Mouse (Mus musculus) adrenal gland, postnatal 14 days (tissue): Measurements from ENCODE around the gene Arl5c. TPM values are rescaled to one million over a fixed set of nuclear protein-coding genes. Genes with fewer than 3 reads are reported as not detected.

ENCODE experiments used
- DNase-seq: peaks from one replicate; pipeline ENCODE4 v3.0.0; 2021; ENCODE audit warnings: mixed read lengths
- long read RNA-seq, 2 experiments: library from polyadenylated mRNA; stranded (forward); transcript quantifications; one replicate each; pipeline ENCODE4 v2.0.0; 2021
- total RNA-seq: library from RNA; stranded (reverse); gene quantifications from 2 replicates; pipeline ENCODE4 v1.2.3, GENCODE M21; 2021

The Arl5c gene
- total RNA-seq: 1.1 and 4.4 TPM in 2 replicates
- long read RNA-seq, experiment 1: 0 reads
- long read RNA-seq, experiment 2, partial matches to known transcripts: 0 of 1 reads
- long read RNA-seq, experiment 2, other reads (novel, unspliced or antisense): 0 of 1 reads

DNA sequence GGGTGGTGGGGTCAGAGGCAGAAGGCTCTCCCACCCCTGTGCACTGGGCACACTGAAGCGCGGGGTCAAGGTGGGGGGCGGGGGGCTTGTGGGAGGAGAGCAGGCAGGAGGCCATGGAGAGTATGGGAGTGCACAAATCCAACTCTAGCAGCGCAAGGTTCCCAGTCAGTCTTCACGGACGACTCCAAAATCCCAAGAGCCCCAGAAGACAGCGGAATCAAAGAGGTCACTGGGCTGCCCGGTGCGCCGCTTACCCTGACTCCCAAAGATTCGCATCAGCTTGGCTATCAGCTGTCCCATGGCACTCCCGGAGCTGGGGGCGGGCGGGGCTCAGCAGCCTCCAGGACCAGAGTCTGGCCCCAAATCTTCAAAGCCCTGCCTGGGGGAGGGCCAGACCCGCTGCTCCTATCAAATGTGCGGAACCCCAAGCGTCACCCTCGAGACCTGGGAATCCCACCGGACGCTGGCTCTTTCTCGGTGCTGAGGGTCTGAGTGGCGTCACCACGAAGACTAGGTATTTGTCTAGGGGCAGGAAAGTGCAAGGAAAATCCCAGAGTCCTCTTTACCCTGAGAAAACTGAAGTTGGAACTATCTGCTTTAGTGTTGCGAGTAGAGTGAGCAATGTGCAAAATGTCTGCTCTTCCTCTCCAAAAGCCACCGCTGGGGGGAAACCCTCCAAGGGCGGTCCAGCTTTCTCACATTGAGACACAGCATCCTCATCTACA is at the start of gene Arl5c:
Arl5c (minus strand) TSS at position 618 of the 725 bp plus-strand sequence.
- peak; percentile 75 for DNase-seq

DNA sequence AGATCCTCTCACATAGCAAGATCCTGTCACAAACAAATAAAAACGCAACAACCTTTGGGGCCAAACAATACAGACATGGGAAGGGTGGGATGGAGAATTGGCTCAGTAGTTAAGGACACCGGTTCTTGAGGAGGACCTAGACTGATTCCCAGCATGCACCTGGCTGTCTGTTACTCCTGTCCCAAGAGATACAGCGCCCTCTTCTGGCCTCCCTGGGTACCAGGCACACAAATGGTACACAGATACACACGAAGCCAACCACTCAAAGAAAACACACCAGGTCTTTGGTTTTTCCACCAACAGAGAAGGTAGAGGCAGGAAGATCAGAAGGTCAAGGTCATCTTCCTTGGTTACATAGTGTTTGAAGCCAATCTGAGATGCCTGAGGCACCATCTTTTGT is 49.6 kb upstream of the Arl5c start:
- DNase-seq: no peak

DNA sequence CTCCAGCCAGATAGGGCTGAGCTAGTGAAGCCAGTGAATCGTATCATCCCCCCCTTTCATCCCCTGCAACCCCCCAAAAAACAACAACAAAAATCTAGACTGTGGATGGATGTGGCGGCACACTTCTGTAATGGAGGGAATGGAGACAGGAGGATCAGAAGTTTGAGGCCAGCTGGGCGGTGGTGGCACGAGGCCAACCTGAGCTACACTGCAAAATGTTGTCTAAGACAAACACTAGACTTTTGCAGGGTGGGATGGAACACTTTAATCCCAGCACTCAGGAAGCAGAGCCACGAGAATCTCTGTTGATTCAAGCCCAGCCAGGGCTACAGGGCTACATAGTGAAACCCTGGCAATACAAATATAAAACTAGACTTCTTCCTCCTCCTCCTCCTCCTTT is 48.1 kb upstream of the Arl5c start:
- no peak for DNase-seq

DNA sequence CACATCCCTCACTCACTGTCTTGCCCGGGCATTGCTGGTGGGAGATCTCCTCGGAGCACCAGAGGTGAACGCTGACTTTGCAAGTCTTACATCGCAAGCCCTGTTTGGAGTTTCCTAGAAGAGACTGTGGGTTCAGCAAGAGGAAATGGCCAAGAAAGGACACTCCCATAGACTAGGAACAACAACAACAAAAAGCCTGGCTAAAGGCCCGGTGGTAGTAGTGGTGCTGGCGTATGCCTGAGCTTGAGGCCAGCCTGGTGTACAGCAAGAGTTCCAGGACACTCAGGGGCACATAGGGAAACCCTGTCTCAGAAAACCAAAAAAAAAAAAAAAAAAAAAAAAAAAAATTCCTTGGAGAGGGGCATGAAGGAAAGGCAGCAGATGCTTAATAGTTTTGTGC is 46.8 kb upstream of the Arl5c start:
- no peak for DNase-seq

DNA sequence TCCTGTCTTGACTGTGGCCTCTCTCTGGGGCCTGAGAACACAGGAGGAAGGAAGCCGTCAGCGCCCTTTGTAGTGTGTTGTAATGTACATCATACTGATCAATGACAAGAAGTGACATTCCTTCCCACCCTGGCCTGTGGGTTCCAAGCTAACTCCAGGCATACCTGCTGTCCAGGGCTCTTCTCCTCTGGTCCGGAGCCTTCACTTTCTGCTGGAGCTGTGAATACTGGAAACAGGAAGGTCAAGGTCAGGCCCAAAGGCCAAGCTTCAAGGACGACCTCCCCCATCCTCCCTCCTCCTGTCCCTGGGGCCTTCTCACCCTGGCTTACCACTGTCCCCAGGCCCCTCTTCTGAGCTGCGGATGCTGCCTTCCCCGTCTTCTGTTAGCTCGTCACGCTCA is 45.0 kb upstream of the Arl5c start:
- no peak for DNase-seq

DNA sequence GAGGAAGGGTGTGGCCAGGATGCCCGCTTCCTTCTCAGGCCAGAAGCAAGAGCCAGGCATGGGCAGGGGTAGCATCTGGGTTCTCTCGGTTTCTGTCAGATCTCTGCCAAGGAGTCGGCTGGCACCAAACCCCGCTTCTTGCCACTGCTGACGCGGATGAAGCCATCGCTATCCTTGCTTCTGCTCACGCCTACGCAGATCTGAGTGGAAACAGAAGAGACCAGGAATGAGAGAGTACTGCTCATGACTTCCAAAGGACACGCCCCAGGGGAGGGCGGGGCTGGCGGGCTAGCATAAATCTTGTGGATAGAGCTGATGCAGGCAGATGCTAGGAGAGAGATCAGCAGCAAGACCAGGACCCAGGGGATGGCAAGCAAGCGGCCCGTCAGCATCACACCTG is 41.9 kb upstream of the Arl5c start:
- DNase-seq: no peak

DNA sequence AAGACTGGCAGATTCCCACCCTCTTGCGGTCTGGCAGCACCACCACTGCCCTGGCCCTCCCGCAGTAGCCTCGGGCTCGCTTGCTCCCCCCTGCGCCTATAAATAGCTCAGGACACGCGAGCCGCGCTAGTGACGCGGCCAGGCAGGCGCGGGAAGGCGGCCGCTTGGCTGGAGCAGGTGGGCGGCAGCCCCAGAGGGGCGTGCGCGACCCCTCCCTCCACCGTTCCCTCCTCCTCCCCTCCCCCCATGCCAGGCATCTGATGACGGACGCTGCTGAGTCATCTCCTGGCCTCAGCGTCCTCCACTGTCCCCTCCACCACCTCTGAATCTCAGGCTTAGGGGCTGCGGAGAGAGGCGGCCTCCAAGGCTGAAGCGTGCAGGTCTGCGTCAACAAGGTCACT is 40.0 kb upstream of the Arl5c start:
- peak; percentile 81 for DNase-seq

DNA sequence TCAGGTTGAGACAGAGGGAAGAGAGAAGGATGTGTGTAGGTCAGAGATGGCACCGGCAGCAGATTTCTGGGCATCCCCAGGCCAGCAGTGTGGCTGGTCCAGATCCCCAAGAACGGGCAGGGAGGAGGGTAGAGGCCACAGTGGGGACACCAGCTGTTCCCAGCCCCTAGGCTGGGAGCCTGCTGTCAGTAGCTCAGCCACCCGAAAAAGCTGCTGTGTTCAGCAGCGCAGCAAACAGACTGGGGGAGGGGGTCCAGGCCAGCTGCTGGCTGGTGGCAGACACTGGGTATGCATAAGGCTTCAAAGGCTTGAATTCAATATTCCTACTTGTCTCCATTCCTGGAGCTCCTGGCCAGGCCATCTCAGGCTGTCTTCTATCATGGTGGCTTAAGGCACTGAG is 38.9 kb upstream of the Arl5c start:
- no peak for DNase-seq

DNA sequence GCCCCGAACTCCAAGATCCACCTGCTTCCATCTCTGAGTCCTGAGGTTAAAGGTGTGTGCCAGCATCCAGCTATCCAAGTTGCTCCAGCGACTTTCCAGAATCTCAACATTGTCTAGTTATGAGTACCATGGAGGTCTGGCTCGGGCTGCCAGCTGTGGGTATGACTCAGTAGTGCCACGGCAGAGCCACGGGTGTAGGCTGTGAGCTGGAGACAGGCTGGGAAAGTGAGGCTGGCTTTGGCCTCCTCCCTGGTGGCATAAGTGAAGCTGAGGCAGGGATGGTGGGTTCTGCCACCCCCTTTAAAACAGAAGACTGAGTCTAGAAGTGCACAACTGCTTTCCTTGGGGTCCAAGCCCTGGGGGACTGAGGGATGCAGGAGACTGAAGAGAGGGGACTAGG is 38.1 kb upstream of the Arl5c start:
- no peak for DNase-seq

DNA sequence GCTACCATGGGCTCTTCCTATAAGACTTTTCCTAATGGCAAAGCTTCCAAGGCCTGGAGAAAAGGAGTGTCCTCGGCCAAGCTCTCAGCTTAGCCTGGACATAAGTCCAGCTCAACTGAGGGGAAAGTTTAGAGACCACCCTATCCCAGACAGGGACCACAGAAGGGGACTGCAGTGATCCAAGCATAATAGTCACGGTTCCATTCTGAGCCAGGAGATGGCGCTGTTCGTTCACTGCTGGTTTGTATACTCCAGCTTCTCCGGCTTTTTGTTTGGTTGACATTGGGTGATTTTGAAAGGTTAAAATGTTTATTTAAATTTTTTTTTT is 35.4 kb upstream of the Arl5c start:
- DNase-seq: peak; percentile 86

DNA sequence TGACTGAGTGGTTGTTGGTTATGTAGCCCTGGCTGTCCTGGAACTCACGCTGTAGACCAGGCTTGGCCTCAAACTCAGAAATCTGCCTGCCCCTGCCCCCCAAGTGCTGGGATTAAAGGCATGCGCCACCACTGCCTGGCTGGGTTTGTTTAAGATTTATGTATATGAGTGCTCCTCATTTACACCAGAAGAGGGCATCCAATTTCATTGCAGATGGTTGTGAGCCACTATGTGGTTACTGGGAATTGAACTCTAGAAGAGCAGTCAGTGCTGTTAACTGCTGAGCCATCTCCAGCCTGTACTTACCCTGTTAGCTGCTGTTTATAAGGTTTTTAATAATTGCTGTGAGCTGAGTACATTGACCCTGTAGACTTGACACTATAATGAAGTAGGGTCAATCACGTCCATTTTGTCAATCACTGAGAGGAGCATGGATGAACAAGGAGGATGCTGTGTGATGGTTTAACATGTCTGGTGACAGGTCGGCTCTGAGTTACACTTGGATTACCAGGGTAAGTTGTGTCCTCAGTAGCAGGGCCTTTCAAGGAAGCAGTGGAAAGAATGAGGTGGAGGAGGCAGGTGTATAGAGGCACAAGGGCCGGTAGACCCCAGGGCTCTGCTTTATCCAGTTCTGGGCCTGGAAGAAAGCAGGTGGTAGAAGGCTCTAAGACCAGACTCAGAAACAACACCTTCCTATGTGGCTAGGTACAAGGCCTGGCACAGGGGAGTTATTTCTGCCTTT is 34.9 kb upstream of the Arl5c start:
- DNase-seq: no peak

DNA sequence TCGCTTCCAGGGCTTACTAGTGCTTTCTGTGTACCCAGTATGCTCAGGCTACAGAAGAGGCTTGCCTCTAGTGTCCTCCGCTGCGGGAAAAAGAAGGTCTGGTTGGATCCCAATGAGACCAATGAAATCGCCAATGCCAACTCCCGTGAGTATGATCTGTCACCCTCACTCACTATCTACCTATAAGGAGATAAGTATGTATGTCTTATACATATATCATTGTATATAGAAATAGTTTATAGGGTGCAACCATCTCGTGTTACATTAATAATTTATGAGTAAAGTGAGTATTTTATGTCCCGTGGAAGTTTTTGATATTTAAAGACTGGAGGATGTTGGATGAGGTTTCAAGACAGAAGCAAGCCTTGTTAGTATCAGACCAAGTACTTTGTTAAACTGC is 31.8 kb upstream of the Arl5c start:
- no peak for DNase-seq

DNA sequence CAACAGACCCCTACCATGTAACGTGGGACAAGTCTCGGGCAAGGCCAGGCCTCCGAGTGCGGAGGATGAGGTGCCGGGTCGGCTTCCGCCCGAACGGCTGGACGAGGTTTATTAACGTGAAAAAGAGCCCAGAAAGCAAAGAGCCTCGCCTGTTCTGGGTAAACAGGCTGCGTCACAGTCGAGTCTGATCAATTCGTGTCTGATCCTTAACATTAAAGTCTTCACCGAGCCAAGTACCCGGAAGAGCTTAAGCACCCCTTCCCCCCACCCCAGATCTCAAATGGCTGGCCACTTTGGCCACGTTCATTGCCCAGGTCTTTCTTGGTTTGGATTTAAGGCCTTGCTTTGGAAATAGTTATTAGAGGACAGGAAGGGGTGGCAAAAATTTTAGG is 31.3 kb upstream of the Arl5c start:
- no peak for DNase-seq

DNA sequence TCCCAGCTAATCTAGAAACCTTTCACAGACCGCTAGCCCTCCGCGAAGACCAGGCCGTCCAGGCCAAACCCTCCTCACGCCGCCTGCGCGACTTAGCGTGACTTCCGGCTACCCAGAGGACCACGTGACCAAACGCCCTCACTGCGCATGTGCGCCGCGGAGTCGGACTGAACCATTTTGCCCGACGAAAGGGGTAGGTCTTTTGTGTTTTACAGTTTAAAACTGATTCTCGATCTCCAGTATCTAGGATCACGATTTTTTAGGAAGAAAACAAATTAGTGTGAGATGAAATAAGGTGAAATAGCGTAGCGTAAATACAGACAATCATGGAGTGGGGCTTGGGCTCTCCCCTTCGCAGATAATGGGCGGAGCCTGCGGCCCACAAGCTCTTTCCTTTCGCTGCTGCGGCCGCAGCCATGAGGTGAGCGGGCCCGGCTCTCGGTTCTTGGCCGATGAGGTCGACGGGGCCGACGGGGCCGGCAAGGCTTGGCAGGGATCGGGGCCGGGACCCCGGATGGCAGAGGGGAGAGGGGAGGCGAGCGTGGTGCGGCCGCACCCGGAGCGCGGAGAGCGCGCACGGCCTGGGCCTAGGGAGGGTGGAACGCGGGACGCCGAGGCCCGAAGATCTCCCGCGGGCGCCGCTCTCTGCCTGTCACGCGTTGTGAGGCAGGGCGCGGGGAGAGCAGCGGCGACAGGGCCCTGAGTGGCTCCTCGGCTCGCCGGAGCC is 30.8 kb upstream of the Arl5c start, which contains the start of gene Rpl19:
Rpl19 (plus strand) TSS at position 141 of the 727 bp plus-strand sequence.
- DNase-seq: peak; percentile 95

DNA sequence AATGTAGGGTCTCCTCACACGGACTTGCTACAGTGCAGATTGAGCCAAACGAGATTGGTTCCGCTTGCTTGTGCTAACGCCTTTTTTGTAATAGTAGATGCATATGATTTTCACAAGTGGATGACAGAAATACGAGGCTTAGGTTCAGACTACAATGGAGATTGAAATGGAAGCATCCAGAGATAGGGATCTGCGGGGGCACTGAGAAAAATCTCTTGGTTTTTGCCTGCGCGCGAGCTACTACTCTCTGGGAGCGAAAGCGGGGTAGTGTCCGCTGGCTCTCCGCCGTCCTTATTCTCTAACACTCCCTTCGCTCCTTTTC is 30.2 kb upstream of the Arl5c start:
- DNase-seq: no peak

DNA sequence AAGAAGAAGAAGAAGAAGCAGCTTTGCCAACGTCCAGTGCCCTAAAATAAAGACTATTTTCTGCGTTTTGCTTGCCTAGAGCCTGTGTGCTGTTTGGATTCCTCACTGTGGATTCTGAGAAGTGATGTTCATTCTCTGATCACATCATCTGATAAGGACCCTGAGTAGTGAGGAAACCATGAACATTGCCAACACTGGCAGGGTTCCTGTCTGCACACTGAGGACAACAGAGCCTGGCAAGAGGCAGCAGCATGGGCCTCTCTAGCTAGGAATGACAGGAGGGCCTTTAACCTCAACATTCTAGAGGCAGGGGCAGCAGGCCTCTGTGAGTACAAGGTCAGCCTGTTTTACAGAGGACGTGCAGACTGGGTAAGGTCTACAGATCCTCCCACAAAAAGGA is 28.5 kb upstream of the Arl5c start:
- DNase-seq: no peak

DNA sequence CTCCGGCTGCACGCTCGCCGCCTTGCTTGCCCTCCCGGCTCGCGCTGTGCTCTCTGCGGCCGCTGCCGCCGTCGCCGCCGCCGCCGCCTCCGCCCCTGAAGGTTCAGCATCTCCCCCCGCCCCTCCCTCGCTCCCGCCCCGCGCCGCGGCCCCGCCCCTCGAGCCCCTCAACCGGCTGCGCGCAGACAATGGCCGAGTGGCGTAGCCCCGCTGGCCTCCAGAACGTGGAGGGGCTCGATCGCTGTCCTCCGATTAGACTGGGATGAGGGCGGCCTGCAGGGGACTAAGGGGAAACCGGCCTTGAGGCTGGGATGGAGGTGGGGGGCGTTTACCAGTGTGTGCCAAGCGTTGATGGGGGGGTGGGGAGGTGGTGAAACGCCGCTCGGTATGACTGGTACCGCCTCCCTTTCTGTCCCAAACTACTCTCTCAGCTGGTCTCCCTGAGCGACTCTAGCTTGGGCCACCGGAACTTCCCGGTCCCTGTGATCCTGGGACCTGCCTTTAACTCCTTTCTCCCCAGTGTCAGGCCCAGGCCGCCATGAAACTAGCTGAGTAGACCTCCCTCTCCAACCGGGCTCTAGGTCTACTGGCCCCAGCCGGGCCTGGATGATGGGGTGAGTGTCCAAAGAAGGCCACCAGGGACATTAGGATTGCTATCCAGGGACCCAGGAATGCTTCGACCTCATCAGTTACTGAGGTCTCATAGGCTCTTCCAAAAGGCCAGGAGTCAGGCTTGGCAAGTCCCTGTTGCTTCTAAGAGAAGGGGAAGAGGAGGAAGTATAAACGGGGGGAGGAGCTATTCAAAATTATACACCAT is 26.8 kb upstream of the Arl5c start, which contains the start of gene Cacnb1:
Cacnb1 (minus strand) TSS at position 480 of the 817 bp plus-strand sequence.
- peak; percentile 85 for DNase-seq

DNA sequence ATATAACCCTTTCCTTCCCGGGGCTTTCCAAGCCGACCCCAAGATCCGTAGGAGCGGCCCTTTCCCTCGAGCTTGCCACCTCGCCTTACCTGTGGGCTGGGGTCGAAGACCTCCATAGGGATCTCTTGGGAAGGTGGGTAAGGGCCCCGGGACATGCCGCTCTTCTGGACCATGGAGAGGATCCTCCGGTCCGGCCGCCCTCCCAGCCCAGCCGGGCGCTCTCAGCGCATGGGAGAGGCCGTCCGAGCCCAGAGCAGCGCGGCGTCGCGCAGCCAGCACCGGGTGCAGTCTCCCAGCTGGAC is 26.2 kb upstream of the Arl5c start:
- DNase-seq: no peak

DNA sequence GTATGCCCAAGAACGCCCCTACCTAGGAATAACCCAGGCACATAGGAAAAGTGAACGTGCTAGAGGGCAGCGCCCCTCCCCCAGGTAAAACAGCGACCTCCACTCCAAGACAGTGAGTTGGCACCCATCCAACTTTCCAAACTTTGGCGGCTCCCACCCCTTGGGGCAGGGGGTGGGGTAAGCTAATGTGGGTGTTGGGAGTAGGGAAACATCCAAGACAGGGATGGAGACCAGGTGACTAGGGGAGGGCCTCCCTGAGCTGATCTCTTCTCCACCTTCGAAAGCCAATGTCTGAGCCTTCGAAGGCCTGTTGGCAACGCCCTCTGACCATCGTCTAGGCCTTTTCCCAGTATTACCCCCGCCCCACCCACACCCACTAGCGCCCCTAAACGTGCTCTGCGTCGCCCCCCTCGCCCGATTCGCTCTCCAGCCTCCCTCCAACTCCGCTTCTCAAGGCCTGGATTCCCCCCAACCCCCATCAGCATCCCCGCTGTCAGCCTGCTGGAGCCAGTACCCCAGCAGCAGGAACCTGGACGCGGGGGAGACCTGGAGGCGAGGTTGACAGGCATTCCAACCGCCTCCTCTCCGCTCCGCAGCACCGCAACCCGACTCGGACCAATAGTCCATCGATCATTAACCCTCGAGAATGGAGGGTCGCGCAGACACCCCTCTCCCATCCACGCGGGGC is 25.7 kb upstream of the Arl5c start:
- DNase-seq: peak; percentile 44

DNA sequence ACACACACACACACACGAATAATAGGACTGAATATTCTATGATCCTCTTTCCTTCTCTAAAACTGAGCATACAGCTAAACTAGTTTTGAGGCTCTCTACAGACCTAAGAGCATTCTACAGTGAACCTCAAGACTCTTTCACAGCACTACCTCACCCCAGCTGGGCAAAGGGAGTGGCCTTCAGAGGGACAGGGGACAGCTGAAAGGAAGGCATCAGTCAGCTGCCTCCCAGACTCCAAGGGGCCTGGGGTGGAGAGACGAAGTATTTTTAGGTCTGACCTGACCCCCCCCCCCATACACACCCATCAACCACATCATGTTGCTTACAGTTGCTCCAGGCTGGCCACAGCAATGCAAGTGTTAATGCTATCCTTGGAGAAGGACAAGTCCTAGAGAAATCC is 25.1 kb upstream of the Arl5c start:
- DNase-seq: no peak

DNA sequence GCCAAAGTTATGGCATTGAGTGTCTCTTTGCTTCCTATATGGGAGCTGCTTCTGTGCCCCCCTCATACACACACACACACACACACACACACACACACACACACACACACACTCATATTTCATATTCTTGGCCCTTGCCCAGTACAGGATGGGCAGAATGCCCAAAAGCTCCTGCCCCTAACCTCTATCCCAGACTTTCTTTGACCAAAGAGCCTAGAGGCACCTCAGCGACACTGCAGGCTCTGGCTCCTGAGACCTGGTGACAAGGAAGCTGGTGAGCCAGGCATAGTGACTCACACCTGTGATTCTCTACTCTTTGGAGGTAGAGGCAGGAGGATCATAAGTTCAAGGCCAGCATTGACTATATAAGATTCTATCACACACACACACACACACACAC is 24.7 kb upstream of the Arl5c start:
- DNase-seq: peak; percentile 68
